Mouse (Mus musculus) left cerebral cortex, postnatal 14 days (tissue): ENCODE measurements around the gene Mapkapk3. TPM values are rescaled to one million over a fixed set of nuclear protein-coding genes. Genes with fewer than 3 reads are reported as not detected.
A peak's percentile ranks its signal among the peaks of the same experiment; 100 is the strongest.

ENCODE experiments used
- DNase-seq, 2 experiments: peaks; one replicate each; pipeline ENCODE4 v3.0.0; 2021 to 2022; ENCODE audit warnings: low spot score in 2 of 2, mixed read lengths in 1 of 2
- intact Hi-C: fragments of 180-260 bp; cut with DNase I; formaldehyde crosslinking; loops from one replicate; pipeline ENCODE4 v1.15.1; 2025
- total RNA-seq, 2 experiments: library from RNA; stranded (reverse); gene quantifications; 2 replicates each; pipeline ENCODE4 v1.2.3; 2021

Mapkapk3 gene
- total RNA-seq, 2 experiments from 2014 or later, result 2.4 to 2.7 TPM

- intact Hi-C loops, result no loop called here
- no peak for DNase-seq
Observed at GRCm38 (mm10) chr9:107273184-107273583, 16.5 kb downstream of the Mapkapk3 start.

GRCm38 (mm10) chr9:107272284-107272683, 17.4 kb downstream of the Mapkapk3 start:
- DNase-seq, result no peak
- intact Hi-C loops, result no loop called here

- DNase-seq, result no peak
- intact Hi-C loops, result no loop called here
Observed at GRCm38 (mm10) chr9:107271177-107271938, 18.3 kb downstream of the Mapkapk3 start.

GRCm38 (mm10) chr9:107269772-107270171, 19.9 kb downstream of the Mapkapk3 start:
- DNase-seq, result no peak

GRCm38 (mm10) chr9:107267721-107268402, 21.8 kb downstream of the Mapkapk3 start:
- intact Hi-C loops, result no loop called here
- no peak for DNase-seq

More at GRCm38 (mm10) chr9:107269772-107270171, 19.9 kb downstream of the Mapkapk3 start:
- intact Hi-C loops, result no loop called here

GRCm38 (mm10) chr9:107267028-107267427, 22.6 kb downstream of the Mapkapk3 start:
- DNase-seq, result no peak
- intact Hi-C loops, result no loop called here

GRCm38 (mm10) chr9:107264731-107265130, 24.9 kb downstream of the Mapkapk3 start:
- no peak for DNase-seq
- intact Hi-C loops, result no loop called here

GRCm38 (mm10) chr9:107263912-107264311, 25.8 kb downstream of the Mapkapk3 start:
- intact Hi-C loops, result no loop called here
- no peak for DNase-seq

- intact Hi-C loops, result no loop called here
- no peak for DNase-seq
Observed at GRCm38 (mm10) chr9:107262375-107262774, 27.3 kb downstream of the Mapkapk3 start.

GRCm38 (mm10) chr9:107261792-107262191, 27.9 kb downstream of the Mapkapk3 start:
- intact Hi-C loops, result no loop called here
- DNase-seq, result no peak

- intact Hi-C loops, result no loop called here
Observed at GRCm38 (mm10) chr9:107260836-107261235, 28.8 kb downstream of the Mapkapk3 start.

GRCm38 (mm10) chr9:107260429-107260828, 29.2 kb downstream of the Mapkapk3 start:
- intact Hi-C loops, result no loop called here
- DNase-seq, result no peak

More at GRCm38 (mm10) chr9:107260836-107261235, 28.8 kb downstream of the Mapkapk3 start:
- DNase-seq, result peak in 1 of 2 experiments; percentile 60

GRCm38 (mm10) chr9:107259571-107259970, 30.1 kb downstream of the Mapkapk3 start:
- intact Hi-C loops, result no loop called here
- peak; percentile 83 to 92 for DNase-seq

GRCm38 (mm10) chr9:107255596-107255995, 34.1 kb downstream of the Mapkapk3 start:
- DNase-seq, result no peak
- intact Hi-C loops, result no loop called here

GRCm38 (mm10) chr9:107254925-107255324, 34.8 kb downstream of the Mapkapk3 start:
- intact Hi-C loops, result no loop called here
- DNase-seq, result no peak

- DNase-seq, result peak; percentile 78 to 87
- intact Hi-C loops, result no loop called here
Observed at GRCm38 (mm10) chr9:107254476-107254875, 35.2 kb downstream of the Mapkapk3 start.

- intact Hi-C loops, result no loop called here
- DNase-seq, result peak; percentile 76 to 82
Observed at GRCm38 (mm10) chr9:107252164-107252563, 37.5 kb downstream of the Mapkapk3 start.

- DNase-seq, result peak; percentile 53 to 59
- intact Hi-C loops, result no loop called here
Observed at GRCm38 (mm10) chr9:107250416-107251337, 39.0 kb downstream of the Mapkapk3 start.

GRCm38 (mm10) chr9:107249154-107249553, 40.5 kb downstream of the Mapkapk3 start:
- intact Hi-C loops, result loop anchor here (5.0 kb wide), 1 partner anchor 43 kb away; no protein-coding TSS in a partner anchor
- DNase-seq, result peak; percentile 54 to 68
